Mouse (Mus musculus): ENCODE data around the gene Pih1d1.
"Not testable (repeated sequence)": the region's sequence is repeated elsewhere in the genome, so short reads cannot be mapped to it uniquely, and the experiment has no call there.

Pih1d1 gene

DNA sequence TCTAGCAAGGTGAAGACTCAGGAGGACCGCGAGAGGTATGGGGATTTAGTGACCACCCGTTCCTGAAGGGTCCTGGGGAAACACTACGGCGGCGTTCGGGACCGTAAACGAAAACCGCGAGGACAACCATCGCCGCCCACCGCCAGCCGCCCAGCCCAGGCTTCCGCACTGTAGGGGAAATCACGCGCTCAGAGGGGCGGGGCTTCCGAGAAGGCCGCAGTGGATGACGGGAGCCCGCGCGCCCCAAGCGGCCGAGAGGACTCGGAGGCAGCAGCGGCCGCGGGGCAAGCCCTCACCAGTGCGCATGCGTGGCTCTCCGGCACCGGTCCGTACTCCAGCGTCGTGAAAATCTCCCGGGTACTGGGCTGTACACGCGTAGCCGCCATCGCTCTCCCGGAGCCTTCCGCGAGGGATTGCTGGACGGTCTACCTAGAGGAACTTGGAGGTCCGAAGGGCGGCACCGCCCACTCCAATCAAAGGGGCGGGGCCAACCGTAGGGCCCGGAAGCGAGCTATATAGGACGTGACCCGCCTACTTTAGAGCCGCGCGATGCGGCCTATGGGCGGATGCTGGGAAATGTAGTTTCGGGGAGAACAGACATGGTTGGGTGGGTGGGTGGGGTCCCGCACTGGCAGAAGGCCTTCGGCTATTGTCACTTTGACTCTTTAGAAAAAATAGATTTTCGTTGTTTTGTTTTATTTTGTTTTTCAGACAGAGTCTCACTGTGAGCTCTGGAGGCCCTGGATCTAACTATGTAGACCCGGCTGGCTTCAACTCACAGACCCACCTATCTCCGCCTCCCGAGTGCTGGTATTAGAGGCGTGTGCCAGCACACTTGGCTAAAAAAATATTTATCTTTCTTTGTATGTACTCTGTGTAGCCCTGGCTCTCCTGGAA, at the start of gene Pih1d1, which contains the start of gene Aldh16a1:
Gene Pih1d1, plus strand, starts transcription at position 208 of the 897 bp plus-strand sequence.
Gene Aldh16a1, minus strand, starts transcription at position 489 of the 897 bp plus-strand sequence.
- DNase-seq (ENCODE audit: low read depth, low spot score), result peak; percentile 98
- H3K27me3 ChIP-seq (ENCODE audit: control insufficient read depth, insufficient read depth, low read length, poor library complexity, severe bottlenecking), result no peaks in the 10 kb centered on the region

DNA sequence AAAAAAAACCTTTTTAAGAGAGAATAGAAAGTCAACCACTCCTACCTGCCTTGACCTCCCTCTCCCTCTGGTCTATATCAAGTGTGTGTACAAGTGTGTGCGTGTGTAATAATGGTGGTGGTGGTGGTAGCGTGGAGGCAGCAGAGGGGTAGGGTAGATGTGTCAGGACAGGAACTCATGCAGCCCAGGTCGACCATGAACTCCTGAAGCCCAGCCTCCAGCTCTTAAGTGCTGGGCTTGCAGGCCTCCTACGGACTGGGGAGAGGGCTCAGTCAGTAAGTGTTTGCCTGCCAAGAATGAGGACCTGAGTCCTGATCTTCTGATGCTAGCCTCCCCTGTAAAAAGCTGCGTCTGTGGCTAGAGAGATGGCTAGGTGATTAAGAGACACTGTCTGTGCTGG, 49.2 kb upstream of the Pih1d1 start:
- no peak for DNase-seq (ENCODE audit: low read depth, low spot score)
- no peaks in the 10 kb centered on the region for H3K27me3 ChIP-seq (ENCODE audit: control insufficient read depth, insufficient read depth, low read length, poor library complexity, severe bottlenecking)
- no peaks in the 10 kb centered on the region for H3K36me3 ChIP-seq (ENCODE audit: control insufficient read depth, insufficient read depth, low read length, poor library complexity, severe bottlenecking)

More for the DNA sequence above, at the start of gene Pih1d1, which contains the start of gene Aldh16a1:
- H3K36me3 ChIP-seq (ENCODE audit: control insufficient read depth, insufficient read depth, low read length, poor library complexity, severe bottlenecking), result no peaks in the 10 kb centered on the region; the same call in 1 of the 2 replicates

GRCm38 (mm10) chr7:45105491-45105890, 48.6 kb upstream of the Pih1d1 start:
- no peak for DNase-seq (ENCODE audit: low read depth, low spot score)
- H3K36me3 ChIP-seq (ENCODE audit: control insufficient read depth, insufficient read depth, low read length, poor library complexity, severe bottlenecking), result no peaks in the 10 kb centered on the region

GRCm38 (mm10) chr7:45106441-45106840, 47.7 kb upstream of the Pih1d1 start:
- no peak for DNase-seq (ENCODE audit: low read depth, low spot score)
- Histone ChIP-seq H3K27me3 (ENCODE audit: control insufficient read depth, insufficient read depth, low read length, poor library complexity, severe bottlenecking) (no peaks in the 10 kb centered on the region), H3K36me3 (ENCODE audit: control insufficient read depth, insufficient read depth, low read length, poor library complexity, severe bottlenecking) (no peaks in the 10 kb centered on the region)

More at GRCm38 (mm10) chr7:45105491-45105890, 48.6 kb upstream of the Pih1d1 start:
- no peaks in the 10 kb centered on the region for H3K27me3 ChIP-seq (ENCODE audit: control insufficient read depth, insufficient read depth, low read length, poor library complexity, severe bottlenecking)

- Histone ChIP-seq H3K27me3 (ENCODE audit: control insufficient read depth, insufficient read depth, low read length, poor library complexity, severe bottlenecking) (no peaks in the 10 kb centered on the region), H3K36me3 (ENCODE audit: control insufficient read depth, insufficient read depth, low read length, poor library complexity, severe bottlenecking) (no peaks in the 10 kb centered on the region)
- DNase-seq (ENCODE audit: low read depth, low spot score), result no peak
Observed at GRCm38 (mm10) chr7:45107052-45107645, 47.0 kb upstream of the Pih1d1 start.

DNA sequence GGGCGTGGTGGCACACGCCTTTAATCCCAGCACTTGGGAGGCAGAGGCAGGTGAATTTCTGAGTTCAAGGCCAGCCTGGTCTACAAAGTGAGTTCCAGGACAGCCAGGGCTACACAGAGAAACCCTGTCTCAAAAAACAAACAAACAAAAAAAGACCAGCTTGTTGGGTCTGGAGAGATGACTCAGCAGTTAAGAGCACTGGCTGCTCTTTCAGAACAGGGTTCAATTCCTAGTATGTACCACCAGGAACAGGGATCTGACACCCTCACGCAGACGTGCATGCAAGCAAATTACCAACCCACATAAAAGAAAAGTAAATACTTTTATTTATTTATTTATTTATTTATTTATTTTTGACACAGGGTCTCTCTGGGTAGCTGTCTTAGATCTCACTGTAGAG, 44.0 kb upstream of the Pih1d1 start:
- not testable (repeated sequence) for H3K27me3 ChIP-seq (ENCODE audit: control insufficient read depth, insufficient read depth, low read length, poor library complexity, severe bottlenecking); H3K36me3 ChIP-seq (ENCODE audit: control insufficient read depth, insufficient read depth, low read length, poor library complexity, severe bottlenecking); DNase-seq (ENCODE audit: low read depth, low spot score)

- no peaks in the 10 kb centered on the region for H3K27me3 ChIP-seq (ENCODE audit: control insufficient read depth, insufficient read depth, low read length, poor library complexity, severe bottlenecking)
- H3K36me3 ChIP-seq (ENCODE audit: control insufficient read depth, insufficient read depth, low read length, poor library complexity, severe bottlenecking), result no peaks in the 10 kb centered on the region; the same call in 1 of the 2 replicates
Observed at GRCm38 (mm10) chr7:45111940-45112339, 42.2 kb upstream of the Pih1d1 start.

DNA sequence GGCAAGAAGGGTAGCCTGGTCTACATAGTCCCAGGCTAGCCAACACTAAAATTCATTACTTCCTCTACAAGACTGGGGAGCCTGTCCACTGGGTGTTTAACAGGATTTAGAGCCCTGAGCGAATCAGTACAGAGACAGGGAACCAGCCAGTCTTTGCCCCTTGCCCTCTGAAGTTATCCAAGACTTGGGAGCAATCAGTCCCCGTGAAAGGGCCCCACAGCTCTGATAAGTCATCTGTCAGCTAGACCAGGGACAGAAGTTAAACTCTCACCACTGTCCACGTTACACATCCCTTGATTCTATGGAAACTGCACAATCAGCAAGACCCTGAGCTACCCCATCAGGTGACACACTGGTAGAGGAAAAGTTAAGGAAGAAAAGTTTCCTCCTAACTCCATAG, 41.6 kb upstream of the Pih1d1 start:
- Histone ChIP-seq H3K27me3 (ENCODE audit: control insufficient read depth, insufficient read depth, low read length, poor library complexity, severe bottlenecking) (no peaks in the 10 kb centered on the region), H3K36me3 (ENCODE audit: control insufficient read depth, insufficient read depth, low read length, poor library complexity, severe bottlenecking) (no peaks in the 10 kb centered on the region; the same call in 1 of the 2 replicates)
- DNase-seq (ENCODE audit: low read depth, low spot score), result no peak

More at GRCm38 (mm10) chr7:45111940-45112339, 42.2 kb upstream of the Pih1d1 start:
- DNase-seq (ENCODE audit: low read depth, low spot score), result no peak

GRCm38 (mm10) chr7:45113476-45113875, 40.6 kb upstream of the Pih1d1 start:
- no peaks in the 10 kb centered on the region; the same call in 1 of the 2 replicates for H3K36me3 ChIP-seq (ENCODE audit: control insufficient read depth, insufficient read depth, low read length, poor library complexity, severe bottlenecking)
- no peak for DNase-seq (ENCODE audit: low read depth, low spot score)
- H3K27me3 ChIP-seq (ENCODE audit: control insufficient read depth, insufficient read depth, low read length, poor library complexity, severe bottlenecking), result no peaks in the 10 kb centered on the region

- peak; percentile 54 for DNase-seq (ENCODE audit: low read depth, low spot score)
- no peaks in the 10 kb centered on the region for H3K27me3 ChIP-seq (ENCODE audit: control insufficient read depth, insufficient read depth, low read length, poor library complexity, severe bottlenecking)
- H3K36me3 ChIP-seq (ENCODE audit: control insufficient read depth, insufficient read depth, low read length, poor library complexity, severe bottlenecking), result peaks cover 2% of the 10 kb centered on the region; the same call in 1 of the 2 replicates
Observed at GRCm38 (mm10) chr7:45117566-45117965, 36.5 kb upstream of the Pih1d1 start.

- H3K27me3 ChIP-seq (ENCODE audit: control insufficient read depth, insufficient read depth, low read length, poor library complexity, severe bottlenecking), result no peaks in the 10 kb centered on the region
- H3K36me3 ChIP-seq (ENCODE audit: control insufficient read depth, insufficient read depth, low read length, poor library complexity, severe bottlenecking), result peaks cover 3% of the 10 kb centered on the region; the same call in 1 of the 2 replicates
- DNase-seq (ENCODE audit: low read depth, low spot score), result no peak
Observed at GRCm38 (mm10) chr7:45118336-45118735, 35.8 kb upstream of the Pih1d1 start.

DNA sequence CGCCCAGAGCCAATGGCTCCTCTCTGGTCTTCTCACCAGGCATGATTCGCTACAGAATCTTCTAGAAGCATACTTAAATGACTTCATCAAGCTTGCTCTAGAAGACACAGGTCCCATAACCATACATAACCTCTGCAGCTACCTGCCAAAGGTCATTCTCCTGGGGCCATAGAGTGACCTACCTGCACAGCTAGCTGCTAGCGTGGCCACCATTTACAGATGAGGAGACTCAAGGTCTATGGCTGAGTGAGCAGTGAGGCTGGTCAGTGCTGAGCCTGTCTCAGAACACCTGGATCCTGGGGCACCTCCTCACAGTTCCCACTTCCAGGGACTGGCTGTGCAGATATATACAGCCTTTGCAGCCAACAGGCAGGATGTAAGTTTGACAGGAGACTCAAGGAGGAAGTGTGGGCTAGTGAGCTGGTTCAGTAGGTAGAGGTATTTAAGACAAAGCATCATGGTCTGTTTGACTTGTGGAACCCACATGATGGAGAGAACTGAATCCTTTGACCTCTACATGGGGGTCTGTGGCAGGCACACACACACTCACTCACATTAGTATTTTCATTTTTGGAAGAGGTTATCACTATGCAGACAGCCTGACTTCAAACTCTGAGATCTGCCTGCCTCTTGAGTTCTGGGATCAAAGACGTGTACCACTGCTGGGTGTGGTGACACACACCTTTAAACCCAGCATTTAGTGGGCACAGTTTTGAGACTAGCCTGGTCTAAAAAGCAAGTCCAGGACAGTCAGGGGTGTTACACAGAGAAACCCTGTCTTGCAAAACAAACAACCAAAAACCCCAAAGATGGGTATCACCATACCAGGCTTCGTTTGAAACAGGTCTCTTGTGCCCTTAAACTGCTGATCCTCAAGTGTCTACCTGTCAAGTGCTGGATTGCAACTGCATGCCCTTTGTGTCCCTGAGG, 34.1 kb upstream of the Pih1d1 start:
- Histone ChIP-seq H3K36me3 (ENCODE audit: control insufficient read depth, insufficient read depth, low read length, poor library complexity, severe bottlenecking) (peaks cover 3% of the 10 kb centered on the region; the same call in 1 of the 2 replicates), H3K27me3 (ENCODE audit: control insufficient read depth, insufficient read depth, low read length, poor library complexity, severe bottlenecking) (no peaks in the 10 kb centered on the region)
- peak; percentile 55 for DNase-seq (ENCODE audit: low read depth, low spot score)

GRCm38 (mm10) chr7:45121404-45121803, 32.7 kb upstream of the Pih1d1 start:
- DNase-seq (ENCODE audit: low read depth, low spot score), result peak; percentile 85

GRCm38 (mm10) chr7:45121966-45122365, 32.1 kb upstream of the Pih1d1 start:
- H3K27me3 ChIP-seq (ENCODE audit: control insufficient read depth, insufficient read depth, low read length, poor library complexity, severe bottlenecking), result no peaks in the 10 kb centered on the region
- H3K36me3 ChIP-seq (ENCODE audit: control insufficient read depth, insufficient read depth, low read length, poor library complexity, severe bottlenecking), result peaks cover 13% of the 10 kb centered on the region
- DNase-seq (ENCODE audit: low read depth, low spot score), result no peak

More at GRCm38 (mm10) chr7:45121404-45121803, 32.7 kb upstream of the Pih1d1 start:
- Histone ChIP-seq H3K27me3 (ENCODE audit: control insufficient read depth, insufficient read depth, low read length, poor library complexity, severe bottlenecking) (no peaks in the 10 kb centered on the region), H3K36me3 (ENCODE audit: control insufficient read depth, insufficient read depth, low read length, poor library complexity, severe bottlenecking) (peaks cover 9% of the 10 kb centered on the region)
